In the genomic region with DNA sequence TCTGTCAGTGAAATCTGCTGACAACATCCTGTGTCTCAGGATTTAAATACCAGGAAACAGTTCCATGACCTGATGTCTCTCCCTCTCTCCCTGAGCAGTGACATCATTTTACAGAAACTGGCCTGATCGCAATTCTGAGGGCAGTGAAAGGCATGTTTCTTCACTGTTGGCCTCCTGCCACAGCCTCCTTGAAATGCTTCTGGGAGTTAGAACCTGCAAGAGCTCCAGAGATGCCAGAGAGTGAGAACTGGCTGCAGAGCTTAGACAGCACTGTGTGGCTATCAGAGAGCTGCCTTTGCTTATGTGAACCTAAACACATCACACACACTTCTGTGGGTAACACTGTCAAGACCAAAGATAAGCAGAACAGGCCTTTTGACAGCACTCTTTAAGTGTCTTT, we compare ENCODE assay signal across 8 mouse cellular contexts.
DNase-seq lines count a peak whose midpoint lies in the region; ATAC-seq lines count a peak whose summit lies in the region.

No protein-coding gene starts in this region.

- no peak overlapping the region for H3K9ac ChIP-seq in hindbrain, embryonic 14.5 days
- no peak overlapping the region for H3K9ac ChIP-seq in hindbrain, embryonic 11.5 days (ENCODE audit: low read depth, low read length)
- no peak overlapping the region for H3K9ac ChIP-seq in lung, embryonic 15.5 days
- no peak overlapping the region for H3K9ac ChIP-seq in liver, embryonic 11.5 days (ENCODE audit: low read depth, low read length)

- no peaks in the 10 kb centered on the region for H3K9me3 ChIP-seq in hindbrain, embryonic 14.5 days (ENCODE audit: control insufficient read depth, low read length)
- no peaks in the 10 kb centered on the region for H3K9me3 ChIP-seq in hindbrain, embryonic 11.5 days (ENCODE audit: control insufficient read depth, low read length)
- no peaks in the 10 kb centered on the region for H3K9me3 ChIP-seq in lung, embryonic 15.5 days
- H3K9me3 ChIP-seq in liver, embryonic 11.5 days (ENCODE audit: control insufficient read depth, low read length) = no peaks in the 10 kb centered on the region

- 48% methylated on average over 1 of the region's 1 CpGs for WGBS in hindbrain, embryonic 14.5 days
- 79% methylated on average over 1 of the region's 1 CpGs for WGBS in hindbrain, embryonic 11.5 days
- WGBS in lung, embryonic 15.5 days = 6% methylated on average over 1 of the region's 1 CpGs
- WGBS in liver, embryonic 11.5 days = 41% methylated on average over 1 of the region's 1 CpGs

- DNase-seq in hindbrain, embryonic 14.5 days (ENCODE audit: low spot score) = peak; percentile 46
- DNase-seq in hindbrain, embryonic 11.5 days (ENCODE audit: low spot score) = no peak
- DNase-seq in adrenal gland, postnatal 36 days = peak; percentile 28 to 38
- DNase-seq in gastrocnemius, postnatal 14 days = peak; percentile 9
- DNase-seq in ovary, adult 18-20 months (ENCODE audit: low spot score) = no peak
- DNase-seq in liver, embryonic 11.5 days (ENCODE audit: low spot score) = no peak
- DNase-seq in right cerebral cortex, adult 2 months (ENCODE audit: low spot score in 2 of 2) = no peak

- H3K36me3 ChIP-seq in hindbrain, embryonic 14.5 days (replicated peaks; ENCODE audit: control insufficient read depth, insufficient read depth) = peaks cover 6% of the 10 kb centered on the region; the same call in 1 of the 2 replicates
- H3K36me3 ChIP-seq in hindbrain, embryonic 11.5 days (ENCODE audit: control insufficient read depth, insufficient read depth, low read length) = no peaks in the 10 kb centered on the region
- H3K36me3 ChIP-seq in lung, embryonic 15.5 days = no peaks in the 10 kb centered on the region
- H3K36me3 ChIP-seq in liver, embryonic 11.5 days (ENCODE audit: control insufficient read depth, insufficient read depth, low read length) = no peaks in the 10 kb centered on the region

- no peaks in the 10 kb centered on the region for H3K27me3 ChIP-seq in hindbrain, embryonic 14.5 days (ENCODE audit: control insufficient read depth, insufficient read depth, low read length)
- no peaks in the 10 kb centered on the region for H3K27me3 ChIP-seq in hindbrain, embryonic 11.5 days (ENCODE audit: control insufficient read depth, insufficient read depth, low read length)
- H3K27me3 ChIP-seq in lung, embryonic 15.5 days = no peaks in the 10 kb centered on the region
- no peaks in the 10 kb centered on the region for H3K27me3 ChIP-seq in liver, embryonic 11.5 days (replicated peaks; ENCODE audit: control insufficient read depth, insufficient read depth, low read length)

- H3K27ac ChIP-seq in hindbrain, embryonic 14.5 days = no peak overlapping the region
- no peak overlapping the region for H3K27ac ChIP-seq in hindbrain, embryonic 11.5 days (ENCODE audit: low read depth, low read length)
- no peak overlapping the region for H3K27ac ChIP-seq in lung, embryonic 15.5 days
- H3K27ac ChIP-seq in liver, embryonic 11.5 days (ENCODE audit: low read depth, low read length) = no peak overlapping the region

- intact Hi-C loops in gastrocnemius, postnatal 14 days (cut with DNase I; ENCODE audit: low total_unique reads) = no loop called here

- ATAC-seq in hindbrain, embryonic 14.5 days (ENCODE audit: low FRiP score) = no peak
- no peak for ATAC-seq in hindbrain, embryonic 11.5 days (ENCODE audit: low FRiP score)
- peak; percentile 55; the same call in 1 of the 2 replicates for ATAC-seq in lung, embryonic 15.5 days (ENCODE audit: borderline replicate concordance, extremely low read depth, low FRiP score, low TSS enrichment)
- ATAC-seq in liver, embryonic 11.5 days (replicated peaks; ENCODE audit: low FRiP score) = no peak

- H3K4me2 ChIP-seq in hindbrain, embryonic 14.5 days (replicated peaks) = no peak overlapping the region
- H3K4me2 ChIP-seq in hindbrain, embryonic 11.5 days (replicated peaks; ENCODE audit: low read depth, low read length) = no peak overlapping the region
- H3K4me2 ChIP-seq in lung, embryonic 15.5 days = no peak overlapping the region
- H3K4me2 ChIP-seq in liver, embryonic 11.5 days = no peak overlapping the region

- 0 out of 2 replicates have a peak, but pooled peaks cover 7% of the 10 kb centered on the region for H3K4me1 ChIP-seq in hindbrain, embryonic 14.5 days (replicated peaks; ENCODE audit: control insufficient read depth, insufficient read depth, low read length)
- no peaks in the 10 kb centered on the region for H3K4me1 ChIP-seq in hindbrain, embryonic 11.5 days (replicated peaks; ENCODE audit: control insufficient read depth, insufficient read depth, low read length)
- H3K4me1 ChIP-seq in lung, embryonic 15.5 days = peaks cover 16% of the 10 kb centered on the region
- no peaks in the 10 kb centered on the region for H3K4me1 ChIP-seq in liver, embryonic 11.5 days (replicated peaks; ENCODE audit: control insufficient read depth, insufficient read depth, low read length)

- no peak overlapping the region for H3K4me3 ChIP-seq in hindbrain, embryonic 14.5 days (replicated peaks; ENCODE audit: low read length)
- H3K4me3 ChIP-seq in hindbrain, embryonic 11.5 days (ENCODE audit: low read depth, low read length) = no peak overlapping the region
- H3K4me3 ChIP-seq in lung, embryonic 15.5 days = no peak overlapping the region
- H3K4me3 ChIP-seq in liver, embryonic 11.5 days (ENCODE audit: low read depth, low read length) = no peak overlapping the region

Comparison
In these comparisons a context has a peak if more than half of its experiments do, and no peak if none do; other contexts are left out.
1. DNase-seq: peak in hindbrain, embryonic 14.5 days (single experiment), adrenal gland, postnatal 36 days (2 of 2) and gastrocnemius, postnatal 14 days (single experiment); none in hindbrain, embryonic 11.5 days (single experiment), ovary, adult 18-20 months (single experiment), liver, embryonic 11.5 days (single experiment) and right cerebral cortex, adult 2 months (0 of 2).